In genomic region chr9:21368131-21368584, GRCm38 (mm10) we compare ENCODE assay signal across 8 mouse cellular contexts. TPM values are rescaled to one million over a fixed set of nuclear protein-coding genes. Genes with fewer than 3 reads are reported as not detected.
DNase-seq lines count a peak whose midpoint lies in the region; ATAC-seq lines count a peak whose summit lies in the region.

No protein-coding gene starts in this region.

- ATAC-seq in hindbrain, embryonic 12.5 days (ENCODE audit: low FRiP score), result peak; percentile 62

- peak overlapping the region; percentile 88 for H3K9ac ChIP-seq in hindbrain, embryonic 12.5 days

- under 1% methylated on average over 36 of the region's 38 CpGs for WGBS in hindbrain, embryonic 12.5 days

- H3K4me1 ChIP-seq in hindbrain, embryonic 12.5 days, result peaks cover 20% of the 10 kb centered on the region

- peak overlapping the region; percentile 84 for H3K4me2 ChIP-seq in hindbrain, embryonic 12.5 days (replicated peaks)

- peaks cover 12% of the 10 kb centered on the region; the same call in 1 of the 2 replicates for H3K36me3 ChIP-seq in hindbrain, embryonic 12.5 days

- peak overlapping the region; percentile 94 for H3K4me3 ChIP-seq in hindbrain, embryonic 12.5 days

- peak overlapping the region; percentile 89 for H3K27ac ChIP-seq in hindbrain, embryonic 12.5 days

- peak; percentile 64 for DNase-seq in MN1 (ENCODE audit: low spot score)
- DNase-seq in cerebellum, adult 9-10 months, result peak; percentile 79
- peak; percentile 20 to 49 for DNase-seq in frontal cortex, adult 2 months (ENCODE audit: extremely low spot score in 1 of 2, low spot score in 1 of 2)
- DNase-seq in layer of hippocampus, postnatal 36 days, result peak; percentile 61
- DNase-seq in lung, postnatal 25 days (ENCODE audit: low spot score), result peak; percentile 42
- DNase-seq in retina, embryonic 14.5 days (ENCODE audit: low spot score), result peak; percentile 81
- peak; percentile 77 to 86 for DNase-seq in thymus, postnatal 36 days

- no peaks in the 10 kb centered on the region for H3K27me3 ChIP-seq in hindbrain, embryonic 12.5 days

- H3K9me3 ChIP-seq in hindbrain, embryonic 12.5 days (replicated peaks), result no peaks in the 10 kb centered on the region

RNA-seq across cellular contexts. Expression of gene Ilf3, which starts 0.5 kb away (rescaled TPM):
- 96.6 and 101 TPM in 2 replicates for polyA plus RNA-seq in frontal cortex, adult 2 months (2012; rRNA removed)
- polyA plus RNA-seq in hindbrain, embryonic 12.5 days (2016; fragmentation: Nextera tagmentation; extraction: Ambion mirVana), result 283 and 294 TPM in 2 replicates
- total RNA-seq in layer of hippocampus, postnatal 36 days (2021), result 100 to 1,000 TPM in 1 of 2 experiments, 10 to 100 TPM in 1; 80.8 to 107 TPM

RNA-seq across cellular contexts. Expression of gene Qtrt1, which starts 43.5 kb away (rescaled TPM):
- 47.6 and 48.7 TPM in 2 replicates for polyA plus RNA-seq in frontal cortex, adult 2 months (2012; rRNA removed)
- 42.1 and 47.8 TPM in 2 replicates for polyA plus RNA-seq in hindbrain, embryonic 12.5 days (2016; fragmentation: Nextera tagmentation; extraction: Ambion mirVana)
- total RNA-seq in layer of hippocampus, postnatal 36 days (2021), result 10 to 100 TPM; 36.6 to 44.2 TPM

RNA-seq across cellular contexts. Expression of gene Slc44a2, which starts 47.7 kb away (rescaled TPM):
- 60.7 and 66.5 TPM in 2 replicates for polyA plus RNA-seq in frontal cortex, adult 2 months (2012; rRNA removed)
- 86.8 and 93.2 TPM in 2 replicates for polyA plus RNA-seq in hindbrain, embryonic 12.5 days (2016; fragmentation: Nextera tagmentation; extraction: Ambion mirVana)
- 10 to 100 TPM; 49.6 to 56.3 TPM for total RNA-seq in layer of hippocampus, postnatal 36 days (2021)

RNA-seq across cellular contexts. Expression of gene Ap1m2, which starts 56.0 kb away (rescaled TPM):
- 0.76 and 1.6 TPM in 2 replicates for polyA plus RNA-seq in frontal cortex, adult 2 months (2012; rRNA removed)
- polyA plus RNA-seq in hindbrain, embryonic 12.5 days (2016; fragmentation: Nextera tagmentation; extraction: Ambion mirVana), result 3.2 and 7.6 TPM in 2 replicates
- total RNA-seq in layer of hippocampus, postnatal 36 days (2021), result under 1 TPM; 0.35 to 0.57 TPM

RNA-seq across cellular contexts. Expression of gene Dnm2, which starts 56.5 kb away (rescaled TPM):
- polyA plus RNA-seq in frontal cortex, adult 2 months (2012; rRNA removed), result 95.8 and 97.7 TPM in 2 replicates
- 81.0 and 83.9 TPM in 2 replicates for polyA plus RNA-seq in hindbrain, embryonic 12.5 days (2016; fragmentation: Nextera tagmentation; extraction: Ambion mirVana)
- total RNA-seq in layer of hippocampus, postnatal 36 days (2021), result 10 to 100 TPM; 58.1 to 70.6 TPM

Comparison
In these comparisons a context has a peak if more than half of its experiments do, and no peak if none do; other contexts are left out.
1. Peak in every context shown above with its lines: DNase-seq, ATAC-seq, H3K4me3 ChIP-seq and H3K27ac ChIP-seq.